Mouse (Mus musculus): ENCODE results near the gene Prps1l3. TPM values are rescaled to one million over a fixed set of nuclear protein-coding genes. Genes with fewer than 3 reads are reported as not detected.

Prps1l3 gene
- 40.8 TPM for polyA plus RNA-seq (2021)

DNA sequence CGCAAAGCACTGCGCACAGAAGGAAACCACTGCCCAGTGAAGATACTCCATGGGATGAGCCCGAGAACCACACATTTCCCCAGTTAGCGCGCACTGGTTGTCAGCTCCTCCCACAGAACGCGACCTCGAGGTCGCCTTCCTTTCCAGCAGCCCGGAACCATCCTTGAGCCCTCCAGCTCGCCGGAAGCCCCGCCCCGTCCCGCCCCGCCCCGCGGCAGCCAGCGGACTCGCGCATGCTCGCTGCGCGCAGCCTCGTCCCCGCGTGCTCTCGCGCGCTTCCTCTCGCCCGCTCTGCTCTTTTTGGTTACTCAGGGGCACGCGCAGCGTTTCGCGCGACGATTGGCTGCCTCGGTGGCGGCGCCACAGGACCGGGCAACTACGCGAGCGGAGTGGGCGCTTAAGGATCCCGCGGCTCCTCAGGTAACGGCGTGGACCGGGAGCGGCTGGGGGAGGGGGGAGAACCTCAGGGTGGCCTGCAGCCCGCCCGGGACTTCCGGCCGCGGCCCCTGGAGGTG lies at the start of gene Prps1l3, which contains the start of gene Mipol1:
TSS of gene Prps1l3 (plus strand) at position 221 of the 515 bp plus-strand sequence.
TSS of gene Mipol1 (plus strand) at position 236 of the 515 bp plus-strand sequence.
- in situ Hi-C loops (cut with MboI; ENCODE audit: low pct_unique_long_range_greater_than_20kb), result no loop called here
- TF ChIP-seq CTCF (IDR thresholded peaks at IDR 0.05), result no peak
- ChIA-PET CTCF (no interaction called here), POLR2A (no interaction called here)
- DNase-seq (ENCODE audit: low read depth, low spot score) (peak; percentile 41), ATAC-seq (peak; percentile 96)
- H3K27me3 ChIP-seq, result no peaks in the 10 kb centered on the region

DNA sequence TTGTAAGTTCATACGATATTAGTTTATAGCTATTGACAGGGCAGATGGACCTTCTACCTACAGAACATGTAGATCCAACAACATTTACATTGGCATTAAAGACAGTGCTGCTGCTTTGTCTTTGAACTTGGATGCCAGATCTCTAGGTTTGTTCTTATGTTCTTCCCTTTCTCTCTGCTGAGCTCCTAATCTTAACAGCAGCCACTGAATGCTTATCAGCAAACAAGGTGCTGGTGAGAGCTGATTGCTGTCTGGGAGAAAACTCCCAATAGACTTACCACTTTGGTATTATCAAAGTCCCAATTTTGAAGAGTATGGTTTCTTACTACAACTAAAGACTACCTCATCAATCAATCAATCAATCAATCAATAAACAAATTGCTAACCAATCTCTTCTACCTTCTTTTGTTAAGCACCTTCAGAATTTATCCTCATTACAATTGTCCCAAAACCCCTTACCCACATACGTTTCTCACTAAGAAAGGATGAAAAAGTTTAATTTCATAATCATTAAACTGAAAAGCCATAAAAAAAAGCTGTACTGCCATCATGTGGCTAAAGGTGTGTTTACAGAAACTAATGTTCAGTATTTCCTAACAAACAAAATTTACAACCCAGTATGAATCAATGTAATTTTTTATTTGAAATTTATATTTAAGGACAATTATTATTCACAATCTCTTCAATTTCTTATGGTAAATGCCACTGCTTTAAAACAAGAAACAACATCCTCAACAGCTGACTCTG lies 45.6 kb upstream of the Prps1l3 start:
- H3K27me3 ChIP-seq, result peaks cover 7% of the 10 kb centered on the region
- ATAC-seq, result no peak
- peak; percentile 14 for TF ChIP-seq CTCF (IDR thresholded peaks at IDR 0.05)
- POLR2A ChIA-PET, result no interaction called here
- no peak for DNase-seq (ENCODE audit: low read depth, low spot score)
- CTCF ChIA-PET, result interaction anchor here (0.7 to 1.3 kb wide), 5 partner anchors 9 to 503 kb away, joined by 3 to 6 read pairs (median 3); no protein-coding TSS in a partner anchor
- in situ Hi-C loops (cut with MboI; ENCODE audit: low pct_unique_long_range_greater_than_20kb), result loop anchor here (5.0 kb wide), 2 partner anchors 197 to 502 kb away; no protein-coding TSS in a partner anchor

DNA sequence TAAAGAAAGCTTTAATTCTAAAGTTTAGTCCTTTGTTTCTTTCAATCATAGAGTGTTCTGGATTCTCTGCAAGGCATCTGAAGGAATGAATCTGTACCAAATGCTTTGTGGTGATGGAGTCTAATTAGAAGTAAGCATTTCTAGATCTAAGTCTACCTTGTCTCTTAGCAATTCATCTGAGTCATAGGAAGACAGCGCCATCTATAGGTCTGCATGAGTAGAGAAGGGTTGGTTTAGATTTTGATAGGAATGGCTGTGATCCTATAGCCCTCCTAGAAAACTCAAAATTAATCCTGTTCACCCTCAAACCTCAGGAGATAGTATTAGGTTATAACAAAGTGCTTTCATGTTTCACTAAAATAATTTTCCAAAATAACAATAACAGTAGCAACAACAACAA lies 44.7 kb upstream of the Prps1l3 start:
- POLR2A ChIA-PET, result no interaction called here
- DNase-seq (ENCODE audit: low read depth, low spot score) (no peak), ATAC-seq (no peak)
- TF ChIP-seq CTCF (IDR thresholded peaks at IDR 0.05), result peak; percentile 48
- CTCF ChIA-PET, result interaction anchor here (0.7 to 1.3 kb wide), 7 partner anchors 8 to 504 kb away, joined by 3 to 6 read pairs (median 3); no protein-coding TSS in a partner anchor
- in situ Hi-C loops (cut with MboI; ENCODE audit: low pct_unique_long_range_greater_than_20kb), result loop anchor here (5.0 kb wide), 2 partner anchors 198 to 503 kb away; no protein-coding TSS in a partner anchor
- H3K27me3 ChIP-seq, result peaks cover 7% of the 10 kb centered on the region

DNA sequence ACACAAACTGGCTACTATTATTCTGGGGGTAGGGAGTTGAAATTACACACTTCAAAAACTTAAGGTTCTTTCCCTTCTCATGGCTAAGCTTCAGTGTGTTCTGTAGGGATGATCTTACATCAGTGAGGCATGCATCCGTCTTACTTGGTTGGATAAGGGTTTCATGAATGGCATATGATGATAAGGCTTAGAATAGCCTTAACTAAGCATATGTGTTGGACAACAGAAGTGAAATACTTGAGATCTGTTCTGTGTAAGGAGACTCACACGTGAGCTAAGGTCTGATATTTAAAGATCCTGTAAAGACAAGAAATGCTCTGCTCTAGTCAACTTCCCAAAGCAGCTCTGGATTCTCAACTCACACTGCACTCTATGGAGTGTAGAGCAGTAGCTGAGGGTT lies 44.1 kb upstream of the Prps1l3 start:
- POLR2A ChIA-PET, result no interaction called here

DNA sequence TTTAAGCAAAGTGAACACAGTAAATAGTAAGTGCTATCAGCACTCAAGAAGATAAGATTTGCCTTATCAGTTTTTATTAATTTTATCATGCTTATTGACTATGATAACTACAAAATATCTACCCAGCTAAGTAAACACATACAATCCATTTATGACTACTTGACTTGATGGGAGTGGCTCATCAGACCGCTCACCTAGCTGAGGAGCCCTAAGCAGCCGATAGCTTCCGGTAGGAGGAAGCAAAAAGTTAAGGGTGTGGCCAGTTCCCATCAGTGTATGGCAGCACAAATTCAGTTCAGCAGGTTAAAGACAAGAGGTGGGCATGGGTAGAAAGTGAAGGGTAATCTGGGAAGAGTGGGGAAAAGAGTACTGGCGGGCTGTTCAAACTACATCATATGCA lies 43.2 kb upstream of the Prps1l3 start:
- in situ Hi-C loops (cut with MboI; ENCODE audit: low pct_unique_long_range_greater_than_20kb), result loop anchor here (5.0 kb wide), 2 partner anchors 200 to 505 kb away; no protein-coding TSS in a partner anchor
- ATAC-seq (no peak), DNase-seq (ENCODE audit: low read depth, low spot score) (no peak)
- CTCF ChIA-PET, result no interaction called here
- no peak for TF ChIP-seq CTCF (IDR thresholded peaks at IDR 0.05)
- POLR2A ChIA-PET, result no interaction called here
- H3K27me3 ChIP-seq, result peaks cover 4% of the 10 kb centered on the region

More for the DNA sequence above, 44.1 kb upstream of the Prps1l3 start:
- CTCF ChIA-PET, result interaction anchor here (0.8 to 1.2 kb wide), 2 partner anchors 9 to 32 kb away, joined by 3 to 4 read pairs; no protein-coding TSS in a partner anchor
- H3K27me3 ChIP-seq, result peaks cover 5% of the 10 kb centered on the region
- ATAC-seq, result no peak
- in situ Hi-C loops (cut with MboI; ENCODE audit: low pct_unique_long_range_greater_than_20kb), result loop anchor here (5.0 kb wide), 2 partner anchors 199 to 504 kb away; no protein-coding TSS in a partner anchor
- TF ChIP-seq CTCF (IDR thresholded peaks at IDR 0.05), result no peak
- DNase-seq (ENCODE audit: low read depth, low spot score), result no peak

DNA sequence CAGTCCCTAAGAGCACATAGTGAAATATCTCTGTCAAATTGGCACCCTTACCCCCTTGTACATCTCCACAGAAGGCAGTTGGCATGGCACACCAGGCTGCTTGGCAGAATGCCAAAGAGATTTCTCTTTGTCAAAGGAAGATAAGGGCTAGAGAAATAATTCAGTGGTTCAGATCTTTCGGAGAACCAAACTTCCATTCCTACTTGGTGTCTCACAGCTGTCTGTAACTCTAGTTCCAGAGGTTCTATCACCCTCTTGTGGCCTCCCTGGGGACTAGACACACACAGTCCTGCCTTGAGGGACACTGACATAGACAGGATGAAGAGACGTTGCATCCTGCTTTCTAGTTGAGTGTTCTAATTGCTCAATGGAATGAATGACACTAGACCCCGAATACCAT lies 35.6 kb upstream of the Prps1l3 start:
- peaks cover 4% of the 10 kb centered on the region for H3K27me3 ChIP-seq
- ATAC-seq, result peak; percentile 76
- in situ Hi-C loops (cut with MboI; ENCODE audit: low pct_unique_long_range_greater_than_20kb), result no loop called here
- TF ChIP-seq CTCF (IDR thresholded peaks at IDR 0.05), result peak; percentile 63
- no peak for DNase-seq (ENCODE audit: low read depth, low spot score)
- CTCF ChIA-PET, result interaction anchor here (0.6 to 1.6 kb wide), 2 partner anchors 9 to 63 kb away, joined by 3 to 6 read pairs; no protein-coding TSS in a partner anchor
- POLR2A ChIA-PET, result no interaction called here

DNA sequence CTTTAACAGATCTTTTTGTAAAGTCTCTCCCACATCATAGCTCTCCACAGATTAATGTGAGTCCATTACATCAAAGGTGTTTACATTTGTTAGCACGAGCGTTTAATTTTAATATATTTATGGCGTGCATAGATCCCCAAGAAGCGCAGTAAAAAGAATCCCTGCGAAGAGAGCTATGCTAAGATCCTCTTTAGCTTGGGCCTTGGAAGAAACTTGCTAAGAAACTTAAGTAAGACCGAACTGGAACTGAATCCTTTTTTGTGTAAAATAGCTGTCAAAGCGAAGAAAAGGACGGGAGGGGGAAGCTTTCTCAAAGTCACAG lies 34.0 kb upstream of the Prps1l3 start:
- in situ Hi-C loops (cut with MboI; ENCODE audit: low pct_unique_long_range_greater_than_20kb), result no loop called here
- DNase-seq (ENCODE audit: low read depth, low spot score) (no peak), ATAC-seq (no peak)
- TF ChIP-seq CTCF (IDR thresholded peaks at IDR 0.05), result no peak
- CTCF ChIA-PET, result no interaction called here
- H3K27me3 ChIP-seq, result peaks cover 4% of the 10 kb centered on the region
- POLR2A ChIA-PET, result no interaction called here

DNA sequence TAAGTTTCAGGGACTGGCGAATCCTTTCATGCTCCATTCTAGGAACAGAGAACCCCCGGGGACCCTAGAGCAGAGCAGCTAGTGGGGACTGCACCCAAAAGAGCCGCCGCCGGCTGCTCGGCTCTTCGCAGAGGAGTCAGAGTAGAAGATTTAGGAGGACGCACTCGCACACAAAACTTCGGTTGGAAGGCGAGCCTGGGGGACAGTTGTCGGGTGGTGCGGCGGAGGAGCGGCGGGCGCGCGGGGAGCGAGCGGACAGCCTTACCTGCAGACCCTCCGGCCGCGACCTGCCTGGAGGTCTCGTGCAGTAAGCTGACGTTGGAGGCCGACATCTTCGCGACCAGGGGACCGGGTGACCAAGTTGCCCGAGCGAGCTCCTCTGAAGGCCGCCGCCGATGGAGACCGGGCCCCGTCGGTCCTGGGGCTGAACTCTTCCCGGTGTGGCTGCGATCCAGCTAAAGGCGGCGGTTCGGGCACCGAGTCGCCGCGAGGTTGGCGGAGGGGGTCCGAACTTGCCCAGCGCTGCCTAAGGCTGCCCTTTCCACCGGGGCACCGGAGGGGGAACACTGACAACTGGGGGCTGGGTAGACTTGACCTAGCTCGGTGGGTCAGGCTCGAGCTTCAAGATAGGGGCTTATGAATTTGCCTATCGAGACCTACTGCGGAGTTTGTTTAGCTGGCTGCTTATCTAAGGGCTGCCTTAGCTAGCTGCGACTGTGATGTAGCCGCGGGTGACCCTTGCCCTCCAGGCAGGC lies 33.4 kb upstream of the Prps1l3 start:
- H3K27me3 ChIP-seq, result peaks cover 4% of the 10 kb centered on the region
- POLR2A ChIA-PET, result no interaction called here
- DNase-seq (ENCODE audit: low read depth, low spot score) (no peak), ATAC-seq (peak; percentile 41)
- CTCF ChIA-PET, result no interaction called here
- TF ChIP-seq CTCF (IDR thresholded peaks at IDR 0.05), result no peak
- in situ Hi-C loops (cut with MboI; ENCODE audit: low pct_unique_long_range_greater_than_20kb), result no loop called here

DNA sequence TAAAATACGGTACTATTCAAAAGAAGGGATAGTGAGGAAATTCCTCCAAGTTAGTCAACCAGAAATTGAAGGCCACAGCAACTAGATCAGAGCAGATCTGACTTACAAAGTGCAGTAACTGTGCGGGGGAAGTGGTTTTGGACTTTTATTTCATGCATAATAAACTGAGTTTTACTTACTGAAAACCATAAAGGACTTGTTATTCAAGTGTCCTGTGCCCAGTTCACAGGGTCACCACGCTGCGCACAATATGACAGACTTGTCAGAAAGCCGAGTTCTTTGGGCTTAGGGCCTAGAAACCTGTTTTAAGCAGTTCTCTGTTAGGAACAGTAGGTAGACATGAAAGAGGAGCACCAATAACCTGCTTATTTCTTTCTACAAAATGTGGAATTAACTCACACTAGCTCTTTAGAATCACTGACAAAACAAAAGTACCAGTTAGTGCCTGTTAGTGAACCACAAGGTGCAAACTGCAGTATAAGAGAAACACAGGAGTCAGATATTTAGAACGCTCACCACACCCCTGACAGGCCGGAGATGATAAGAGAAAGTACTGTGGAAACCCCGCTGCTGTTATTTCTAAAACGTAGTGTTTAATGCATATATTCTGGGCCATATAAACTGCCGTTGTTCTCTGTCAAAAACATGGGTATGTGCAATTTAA lies 32.7 kb upstream of the Prps1l3 start, which contains the start of gene Slc25a21:
TSS of gene Slc25a21 (minus strand) at position 110 of the 664 bp plus-strand sequence.
- CTCF ChIA-PET, result interaction anchor here (1.1 kb wide), 1 partner anchor 13 kb away, joined by 3 read pairs; no protein-coding TSS in a partner anchor
- DNase-seq (ENCODE audit: low read depth, low spot score) (no peak), ATAC-seq (no peak)
- POLR2A ChIA-PET, result no interaction called here
- no peak for TF ChIP-seq CTCF (IDR thresholded peaks at IDR 0.05)
- H3K27me3 ChIP-seq, result peaks cover 4% of the 10 kb centered on the region
- in situ Hi-C loops (cut with MboI; ENCODE audit: low pct_unique_long_range_greater_than_20kb), result no loop called here

DNA sequence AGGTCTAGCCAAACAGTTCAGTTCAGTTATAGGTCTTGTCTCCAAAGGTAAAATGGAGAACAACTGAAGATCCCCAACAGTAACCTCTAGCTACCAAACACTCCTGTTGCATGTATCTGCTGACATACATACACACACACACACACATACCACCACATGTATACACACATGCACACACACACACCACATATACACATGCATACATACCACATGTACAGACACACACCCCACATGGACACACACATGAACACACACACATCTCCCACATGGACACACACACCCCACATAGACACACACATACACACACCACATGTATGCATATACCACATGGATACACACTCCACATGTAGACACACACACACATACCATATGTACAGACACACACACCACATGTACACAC lies 31.9 kb upstream of the Prps1l3 start:
- in situ Hi-C loops (cut with MboI; ENCODE audit: low pct_unique_long_range_greater_than_20kb), result no loop called here
- no peak for DNase-seq (ENCODE audit: low read depth, low spot score)
- TF ChIP-seq CTCF (IDR thresholded peaks at IDR 0.05), result no peak
- H3K27me3 ChIP-seq, result no peaks in the 10 kb centered on the region
- ChIA-PET POLR2A (no interaction called here), CTCF (interaction anchor here (1.1 kb wide), 1 partner anchor 13 kb away, joined by 3 read pairs; no protein-coding TSS in a partner anchor)
- ATAC-seq, result no peak

Measured in Patski (cell line).